Mouse (Mus musculus) cerebellum, adult 2 months (tissue): ENCODE results near the gene Gria1.

ENCODE experiments used
- CTCF ChIP-seq: fragments of 200-500 bp; IDR thresholded peaks from 2 replicates; pipeline ENCODE4 v1.5.1; 2011; ENCODE audit warnings: low read depth, mild to moderate bottlenecking, control low read depth, low read length, moderate library complexity, borderline replicate concordance; ENCODE audit not compliant: insufficient read depth
- POLR2A ChIP-seq: fragments of 200-500 bp; IDR thresholded peaks from 2 replicates; pipeline ENCODE4 v1.6.1; 2011; ENCODE audit warnings: low read length, control low read depth, borderline replicate concordance; ENCODE audit not compliant: insufficient read depth

- no peak for TF ChIP-seq POLR2A
- TF ChIP-seq CTCF = no peak
Measured at GRCm38 (mm10) chr11:57159412-57159811, 148.2 kb downstream of the Gria1 start.
